Mouse (Mus musculus) kidney, adult 11 months (tissue): ENCODE data around the gene Plcb3.

Experiments used
- DNase-seq: peaks from one replicate; pipeline ENCODE4 v3.0.0; 2022

The Plcb3 gene

GRCm38 (mm10) chr19:6939106-6940002 is 36.9 kb downstream of the Plcb3 start:
- no peak for DNase-seq

- DNase-seq, result peak; percentile 38
These were observed 38.5 kb downstream of the Plcb3 start for GRCm38 (mm10) chr19:6937541-6938465.

- no peak for DNase-seq
These were observed 40.0 kb downstream of the Plcb3 start for GRCm38 (mm10) chr19:6936299-6936698.

GRCm38 (mm10) chr19:6934195-6934977 is 41.9 kb downstream of the Plcb3 start, which contains the start of gene Kcnk4:
Gene Kcnk4 (minus strand): TSS chr19:6934515.
- DNase-seq, result no peak

GRCm38 (mm10) chr19:6933436-6934194 is 42.7 kb downstream of the Plcb3 start:
- peak; percentile 35 for DNase-seq

- no peak for DNase-seq
These were observed 43.2 kb downstream of the Plcb3 start for GRCm38 (mm10) chr19:6933102-6933435.

- no peak for DNase-seq
These were observed 44.3 kb downstream of the Plcb3 start for GRCm38 (mm10) chr19:6932018-6932417.

GRCm38 (mm10) chr19:6931002-6931401 is 45.3 kb downstream of the Plcb3 start:
- DNase-seq, result no peak

- no peak for DNase-seq
These were observed 48.2 kb downstream of the Plcb3 start for GRCm38 (mm10) chr19:6928080-6928479.

- DNase-seq, result peak; percentile 72
These were observed 49.6 kb downstream of the Plcb3 start for GRCm38 (mm10) chr19:6926559-6927255.

GRCm38 (mm10) chr19:6925611-6926329 is 50.5 kb downstream of the Plcb3 start:
- DNase-seq, result no peak

- no peak for DNase-seq
These were observed 51.0 kb downstream of the Plcb3 start, which contains the start of gene Catsperz for GRCm38 (mm10) chr19:6925307-6925573. Gene Catsperz (minus strand): TSS chr19:6925380.

- peak; percentile 82 for DNase-seq
These were observed 51.6 kb downstream of the Plcb3 start for GRCm38 (mm10) chr19:6924461-6925306.

- no peak for DNase-seq
These were observed 53.2 kb downstream of the Plcb3 start for GRCm38 (mm10) chr19:6922901-6923735.

- DNase-seq, result peak; percentile 100
These were observed 54.4 kb downstream of the Plcb3 start, which contains the start of gene Esrra for GRCm38 (mm10) chr19:6921647-6922567. Gene Esrra (minus strand): TSS chr19:6921813.

- peak; percentile 74 for DNase-seq
These were observed 55.3 kb downstream of the Plcb3 start for GRCm38 (mm10) chr19:6920741-6921636.
